In genomic region chr2:59230656-59231055, GRCm38 (mm10) we compare ENCODE assay signal across 12 mouse cellular contexts.
DNase-seq lines count a peak whose midpoint lies in the region; ATAC-seq and TF ChIP-seq lines count a peak whose summit lies in the region.
"Had no signal": no experiment of that assay in that cellular context is flagged by ENCODE, and none has a peak within 500 bp of the region (broad histone marks: within the 10 kb centered on the region; RNA-seq: fewer than 3 reads in every experiment).

No protein-coding gene starts in this region.

- H3K4me1 ChIP-seq in E14TG2a.4 (replicated peaks; ENCODE audit: low read depth, low read length) (peaks cover 82% of the 10 kb centered on the region), ES-Bruce4 (ENCODE audit: control insufficient read depth, insufficient read depth, low read length) (peaks cover 9% of the 10 kb centered on the region)
- H3K4me1 ChIP-seq in forebrain, embryonic 16.5 days (replicated peaks; ENCODE audit: control insufficient read depth, insufficient read depth, low read length) = peaks cover 6% of the 10 kb centered on the region; the same call in 1 of the 2 replicates
- H3K4me1 ChIP-seq: embryonic facial prominence, embryonic 12.5 days had no signal

- TF ChIP-seq POLR2A in ES-Bruce4 (IDR thresholded peaks at IDR 0.05; ENCODE audit: insufficient read depth, low read length) = no peak

- 0 out of 2 replicates have a peak, but pooled peaks have one; percentile 31 for ATAC-seq in forebrain, embryonic 16.5 days
- no peak for ATAC-seq in granulocyte monocyte progenitor cell, adult 5-6 weeks (replicated peaks; ENCODE audit: poor library complexity, severe bottlenecking)

- H3K4me3 ChIP-seq in E14TG2a.4 (replicated peaks; ENCODE audit: low read length) (peak overlapping the region; percentile 49; the same call in 1 of the 2 replicates), ES-Bruce4 (ENCODE audit: low read depth, low read length) (no peak overlapping the region)
- H3K4me3 ChIP-seq in forebrain, embryonic 16.5 days (replicated peaks; ENCODE audit: low read length) = no peak overlapping the region
- H3K4me3 ChIP-seq: embryonic facial prominence, embryonic 12.5 days; myocyte had no signal

- TF ChIP-seq CTCF in E14TG2a.4 (conservative IDR thresholded peaks at IDR 0.05; ENCODE audit: low read length) (no peak), ES-Bruce4 (IDR thresholded peaks at IDR 0.05; ENCODE audit: low read depth, low read length) (no peak)

- peaks cover 13% of the 10 kb centered on the region; the same call in 1 of the 2 replicates for H3K36me3 ChIP-seq in E14TG2a.4 (ENCODE audit: insufficient read depth, low read length)
- H3K36me3 ChIP-seq in ES-Bruce4 (ENCODE audit: control insufficient read depth, insufficient read depth, low read length, poor library complexity, severe bottlenecking) = no peaks in the 10 kb centered on the region
- H3K36me3 ChIP-seq in forebrain, embryonic 16.5 days (ENCODE audit: control insufficient read depth, insufficient read depth) = no peaks in the 10 kb centered on the region
- H3K36me3 ChIP-seq: embryonic facial prominence, embryonic 12.5 days had no signal

- WGBS in forebrain, embryonic 16.5 days = 21% methylated on average over 9 of the region's 9 CpGs

- peak overlapping the region; percentile 62 for H3K27ac ChIP-seq in ES-Bruce4 (ENCODE audit: insufficient read depth, low read length)
- no peak overlapping the region for H3K27ac ChIP-seq in forebrain, embryonic 16.5 days (ENCODE audit: low read length)
- H3K27ac ChIP-seq: embryonic facial prominence, embryonic 12.5 days had no signal

- no peak overlapping the region for H3K9ac ChIP-seq in ES-Bruce4 (ENCODE audit: low read depth, poor library complexity, severe bottlenecking)
- H3K9ac ChIP-seq in forebrain, embryonic 16.5 days (replicated peaks; ENCODE audit: low read depth, low read length) = no peak overlapping the region
- H3K9ac ChIP-seq: embryonic facial prominence, embryonic 12.5 days had no signal

- no peak for TF ChIP-seq EP300 in ES-Bruce4 (IDR thresholded peaks at IDR 0.05; ENCODE audit: insufficient read depth, low read depth, low read length)

- DNase-seq in kidney, postnatal 36 days = peak; percentile 77
- DNase-seq in ovary, postnatal 14 days (ENCODE audit: low spot score) = no peak
- DNase-seq in urinary bladder, postnatal 14 days (ENCODE audit: low spot score) = no peak
- DNase-seq: adrenal gland, adult 8-10 months; left cerebral cortex, postnatal 4 days; right cerebral cortex, adult 18-20 months had no signal

- H3K27me3 ChIP-seq in E14TG2a.4 (ENCODE audit: insufficient read depth, low read length) (no peaks in the 10 kb centered on the region), ES-Bruce4 (ENCODE audit: control insufficient read depth, insufficient read depth, low read length, poor library complexity, severe bottlenecking) (no peaks in the 10 kb centered on the region)
- no peaks in the 10 kb centered on the region for H3K27me3 ChIP-seq in forebrain, embryonic 16.5 days (replicated peaks; ENCODE audit: control insufficient read depth, insufficient read depth, low read length)
- H3K27me3 ChIP-seq: embryonic facial prominence, embryonic 12.5 days had no signal

- no peaks in the 10 kb centered on the region for H3K9me3 ChIP-seq in E14TG2a.4 (ENCODE audit: low read length)
- no peaks in the 10 kb centered on the region for H3K9me3 ChIP-seq in ES-Bruce4 (replicated peaks; ENCODE audit: control insufficient read depth, insufficient read depth, low read length, poor library complexity, severe bottlenecking)
- H3K9me3 ChIP-seq in forebrain, embryonic 16.5 days (ENCODE audit: control insufficient read depth, low read length) = no peaks in the 10 kb centered on the region
- H3K9me3 ChIP-seq: embryonic facial prominence, embryonic 12.5 days had no signal

- H3K4me2 ChIP-seq in forebrain, embryonic 16.5 days (ENCODE audit: low read length) = no peak overlapping the region
- H3K4me2 ChIP-seq: embryonic facial prominence, embryonic 12.5 days had no signal

Comparison
In these comparisons a context has a peak if more than half of its experiments do, and no peak if none do; other contexts are left out.
1. DNase-seq: peak in kidney, postnatal 36 days (2 of 2); none in ovary, postnatal 14 days (single experiment) and urinary bladder, postnatal 14 days (single experiment).